Mouse (Mus musculus): ENCODE measurements at regions not wholly inside any gene's neighbourhood (a gene's known extent, or its start where the extent isn't known, plus 50 kb on each side); places are given as distances from the start of the nearest gene placed in this dataset.

GRCm38 (mm10) chr2:61062125-61062524 lies 99.1 kb upstream of the Rbms1 start:
- TF ChIP-seq CTCF (conservative IDR thresholded peaks at IDR 0.05; ENCODE audit: low read length) (no peak), POU5F1 (IDR thresholded peaks at IDR 0.05; ENCODE audit: borderline replicate concordance, low read length) (no peak)
